Mouse (Mus musculus) CD4-positive, CD25-positive, alpha-beta regulatory T cell, adult 4 months (primary cell): ENCODE data around the gene Sult2b1. TPM values are rescaled to one million over a fixed set of nuclear protein-coding genes. Genes with fewer than 3 reads are reported as not detected.

Source experiments
- ATAC-seq: one replicate; pipeline ENCODE4 v1.8.0; 2017
- polyA plus RNA-seq, 2 experiments: library from polyadenylated mRNA; unstranded; fragments of 100-300 nt; shearing (Covaris generic); gene quantifications; one replicate each; pipeline ENCODE4 v1.2.1; 2017

The Sult2b1 gene
- polyA plus RNA-seq, 2 experiments from 2014 or later: 3.1 to 5.2 TPM

DNA sequence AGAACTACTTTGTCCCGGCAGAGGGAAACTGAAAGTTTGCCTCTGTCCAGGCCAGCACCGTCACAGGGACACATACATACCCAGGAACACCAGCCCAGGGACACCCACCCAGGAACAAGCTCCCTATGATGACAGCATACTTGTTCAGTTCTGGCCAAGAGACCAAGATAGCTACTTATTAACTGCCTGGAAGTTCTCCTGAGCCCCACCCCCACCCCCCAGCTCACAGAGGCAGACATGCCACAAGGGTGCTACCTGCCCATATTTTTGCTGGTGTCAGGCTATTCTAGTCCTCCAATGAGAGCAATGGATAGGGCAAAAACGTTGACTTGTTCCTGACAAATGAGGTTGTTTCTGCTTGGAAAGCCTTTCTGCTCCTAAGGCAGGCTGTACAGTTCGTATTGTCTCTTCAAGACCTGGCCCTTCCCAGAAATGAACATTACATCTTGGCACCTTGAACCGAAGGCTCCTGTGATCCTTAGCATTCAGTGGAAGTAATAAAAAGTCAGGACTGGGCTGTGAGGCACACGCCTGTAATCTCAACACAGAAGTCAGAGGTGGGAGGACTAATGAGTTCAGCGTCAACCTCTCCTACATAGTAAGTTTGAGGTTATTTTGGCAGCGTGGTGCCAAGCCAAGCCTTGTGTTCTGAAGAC, 13.9 kb downstream of the Sult2b1 start:
- ATAC-seq: no peak

DNA sequence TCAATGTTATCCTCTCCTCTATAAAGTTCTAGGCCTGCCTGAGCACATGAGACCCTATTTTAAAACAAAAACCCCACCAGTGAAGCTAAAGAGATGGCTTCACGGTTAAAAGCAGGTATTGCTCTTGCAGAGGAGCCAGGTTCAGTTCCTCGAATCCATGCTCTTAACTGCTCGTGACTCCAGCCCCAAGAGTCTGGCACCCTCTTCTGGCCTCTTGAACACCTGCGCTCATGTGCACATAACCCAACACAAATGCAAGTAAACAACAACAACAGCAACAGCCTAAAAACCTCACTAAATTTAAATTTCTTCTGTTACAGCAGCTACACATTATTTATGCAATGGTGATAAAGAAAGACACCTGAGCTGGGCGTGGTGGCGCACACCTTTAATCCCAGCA, 17.0 kb downstream of the Sult2b1 start:
- no peak for ATAC-seq

DNA sequence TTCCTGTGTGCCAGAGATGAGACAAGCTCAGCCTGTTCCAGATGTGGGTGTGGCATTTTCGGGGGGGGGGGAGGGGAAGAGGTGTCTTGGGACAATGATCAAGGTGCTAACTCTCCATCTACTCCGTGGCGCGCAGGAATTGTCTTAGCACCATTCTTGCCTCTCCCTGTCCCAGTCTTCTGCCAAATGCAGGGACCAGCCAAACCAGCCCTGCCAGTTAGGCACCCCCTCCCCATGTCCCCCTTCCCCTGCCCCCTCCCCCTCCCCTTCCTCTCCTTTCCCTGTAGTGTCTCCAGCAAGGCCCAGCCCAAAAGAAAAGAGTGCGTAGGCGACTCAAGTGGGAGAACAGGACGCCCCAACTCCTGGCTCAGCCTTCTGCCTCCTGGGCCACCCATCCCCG, 17.7 kb downstream of the Sult2b1 start:
- no peak for ATAC-seq

DNA sequence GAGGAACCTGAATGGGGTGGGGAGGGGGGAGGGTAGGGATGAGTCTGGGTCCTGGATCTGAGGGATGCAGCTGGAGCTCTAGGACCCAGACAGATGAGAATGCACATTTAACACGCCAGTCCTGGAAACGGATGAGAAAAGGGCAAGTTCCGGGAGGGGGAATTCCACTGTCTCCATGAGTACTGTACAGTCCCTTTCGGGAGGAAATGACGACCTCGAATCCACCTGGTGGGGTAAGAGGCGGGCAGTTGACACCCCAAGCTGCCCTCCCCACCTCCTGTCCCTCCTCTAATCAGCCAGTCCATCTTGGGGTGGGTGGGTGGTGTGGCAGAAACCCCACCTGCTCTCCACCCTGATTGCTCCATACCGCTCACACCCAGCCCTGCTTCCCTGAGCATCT, 18.5 kb downstream of the Sult2b1 start:
- peak; percentile 96 for ATAC-seq

DNA sequence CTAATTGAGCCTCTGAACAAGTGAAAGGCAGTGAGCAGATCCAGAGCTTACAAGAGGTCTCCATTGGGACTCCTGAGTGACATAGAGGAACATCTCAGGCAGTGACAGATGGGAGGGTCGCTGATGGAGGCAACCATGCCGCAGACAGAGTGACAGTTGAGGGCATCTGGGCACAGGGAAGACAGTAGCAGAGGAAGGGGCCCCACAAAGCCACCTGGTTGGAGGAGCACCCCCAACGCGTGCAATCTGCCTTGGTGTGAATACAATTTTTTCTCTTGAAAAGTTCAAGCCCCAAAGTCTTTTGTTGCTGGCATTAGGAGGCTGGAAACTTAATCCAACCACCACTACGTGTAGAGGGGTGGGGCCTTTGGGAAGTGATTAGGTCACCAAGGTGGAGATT, 24.3 kb downstream of the Sult2b1 start:
- no peak for ATAC-seq

DNA sequence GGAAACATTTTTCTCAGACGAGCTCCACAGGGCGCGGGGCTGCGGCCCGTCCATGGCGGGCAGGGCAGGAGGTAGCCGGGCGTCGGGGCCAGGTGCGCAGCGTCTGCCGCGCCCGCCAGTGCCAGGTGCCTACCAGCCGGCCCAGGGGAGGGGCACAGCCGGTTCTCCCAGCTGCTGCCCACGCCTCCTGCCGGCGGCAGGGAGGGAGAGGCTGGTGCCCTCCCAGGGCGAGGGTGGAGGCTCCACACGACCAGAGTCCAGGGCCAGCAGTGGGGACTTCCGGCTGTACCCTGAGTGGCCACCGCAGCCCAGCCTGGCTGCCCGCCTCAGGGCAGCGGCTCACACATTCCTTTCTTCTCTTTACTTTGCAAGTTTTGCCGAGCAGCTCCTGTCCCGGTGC, 25.1 kb downstream of the Sult2b1 start:
- ATAC-seq: no peak

DNA sequence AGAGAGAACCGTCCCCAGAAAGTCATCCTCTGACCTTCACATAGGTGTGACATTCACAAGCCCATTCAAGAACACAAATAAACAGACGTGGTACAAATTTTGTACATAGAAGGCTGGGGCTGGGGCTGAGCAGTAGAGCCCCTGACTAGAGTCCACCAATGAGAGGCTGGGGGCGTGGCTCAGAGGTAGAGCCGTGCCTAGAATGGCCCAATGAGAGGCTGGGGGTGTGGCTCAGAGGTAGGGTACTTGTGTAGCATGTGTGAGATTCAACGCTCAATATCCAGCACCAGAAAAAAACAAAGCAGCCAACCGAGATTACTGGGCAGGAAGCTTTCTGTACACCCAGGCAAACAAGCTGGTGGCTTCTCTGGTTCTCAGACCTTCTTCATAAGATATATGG, 28.8 kb downstream of the Sult2b1 start:
- ATAC-seq: no peak

DNA sequence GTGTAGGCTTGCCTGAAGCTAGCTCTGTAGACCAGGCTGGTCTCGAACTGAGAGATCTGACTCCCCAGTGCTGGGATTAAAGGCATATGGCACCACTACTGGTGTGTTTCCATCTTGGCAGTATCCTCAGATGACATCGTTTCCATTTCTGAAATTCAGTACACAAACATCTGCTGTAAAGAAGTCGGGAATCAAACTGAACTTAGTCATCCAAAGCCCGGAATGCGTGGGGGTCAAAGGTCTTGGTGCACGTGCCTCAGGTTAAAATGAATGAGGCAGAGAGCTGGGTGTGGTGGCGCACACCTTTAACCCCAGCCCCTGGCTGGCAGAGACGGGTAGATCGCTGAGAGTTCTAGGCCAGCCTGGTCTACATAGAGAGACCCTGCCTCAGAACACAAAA, 34.3 kb downstream of the Sult2b1 start:
- ATAC-seq: no peak

DNA sequence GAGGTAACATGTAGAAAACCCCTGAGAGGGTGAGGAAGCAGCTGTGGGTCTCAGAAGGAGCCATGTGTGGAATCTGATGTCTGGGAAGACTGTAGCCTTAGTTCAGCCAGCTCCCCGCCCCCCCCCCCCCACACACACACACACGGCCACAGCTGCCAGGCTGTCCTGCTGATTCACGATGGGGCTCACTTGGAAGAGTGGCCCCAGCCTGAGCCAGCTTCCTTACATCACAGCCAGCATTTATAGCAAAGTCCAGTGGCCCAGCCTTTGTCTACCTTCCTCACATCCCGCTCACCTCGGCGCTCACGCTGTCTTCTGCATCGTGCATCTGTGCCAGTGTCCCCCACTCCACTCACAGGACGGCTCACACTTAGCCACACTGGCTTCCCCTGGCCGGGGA, 35.1 kb downstream of the Sult2b1 start:
- no peak for ATAC-seq

DNA sequence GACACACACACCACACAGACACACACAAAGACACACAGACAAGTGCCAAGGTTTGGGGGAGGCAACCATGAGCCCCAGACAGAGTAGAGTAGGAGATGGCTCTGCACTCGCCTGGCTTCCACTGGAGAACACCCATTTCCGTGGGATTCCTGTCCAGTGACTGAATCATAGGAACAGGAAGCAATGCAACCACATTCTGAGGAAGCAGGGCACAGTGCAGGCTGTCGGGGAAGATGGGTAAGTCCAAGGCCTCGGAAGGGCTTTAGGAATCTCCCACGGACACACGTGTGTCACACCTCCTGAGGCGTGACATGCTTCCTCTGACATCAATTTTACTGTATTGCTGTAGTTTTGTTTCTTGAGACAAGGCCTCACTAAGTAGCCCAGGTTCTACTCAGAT, 36.4 kb downstream of the Sult2b1 start:
- ATAC-seq: no peak

DNA sequence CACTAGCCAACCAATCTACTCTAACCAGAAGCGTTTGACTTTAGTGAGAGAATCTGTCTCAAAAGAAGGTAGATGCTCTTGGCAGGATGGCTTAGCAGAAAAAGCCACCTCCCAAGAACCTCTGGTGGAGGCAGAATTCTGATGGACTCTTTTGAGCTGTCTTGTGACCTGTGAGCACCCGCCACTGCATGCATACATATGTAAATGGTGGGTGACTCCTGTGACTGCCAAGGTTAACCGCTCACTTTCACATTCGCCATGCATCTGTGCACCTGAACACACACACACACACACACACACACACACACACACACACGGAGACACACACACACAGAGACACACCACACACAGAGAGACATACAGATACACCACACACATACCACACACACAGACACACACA, 37.0 kb downstream of the Sult2b1 start:
- no peak for ATAC-seq

DNA sequence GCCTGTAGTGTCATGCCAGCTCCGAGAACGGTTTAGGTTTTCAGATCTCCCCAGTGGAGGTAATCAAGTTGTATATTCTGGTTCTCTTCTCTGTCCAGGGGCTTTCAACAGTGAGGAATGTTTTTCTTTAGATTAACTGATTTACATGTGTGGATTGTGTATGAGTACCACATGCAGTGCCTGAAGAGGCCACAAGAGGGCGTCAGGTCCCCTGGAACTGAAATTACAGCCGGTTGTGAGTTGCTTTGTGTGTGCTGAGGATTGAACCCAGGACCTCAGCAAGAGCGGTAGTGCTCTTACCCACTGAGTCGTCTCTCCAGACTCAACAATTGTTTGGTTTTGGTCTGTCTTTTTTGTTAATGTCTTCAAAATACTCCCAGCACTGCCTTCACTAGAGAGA, 38.0 kb downstream of the Sult2b1 start:
- no peak for ATAC-seq

DNA sequence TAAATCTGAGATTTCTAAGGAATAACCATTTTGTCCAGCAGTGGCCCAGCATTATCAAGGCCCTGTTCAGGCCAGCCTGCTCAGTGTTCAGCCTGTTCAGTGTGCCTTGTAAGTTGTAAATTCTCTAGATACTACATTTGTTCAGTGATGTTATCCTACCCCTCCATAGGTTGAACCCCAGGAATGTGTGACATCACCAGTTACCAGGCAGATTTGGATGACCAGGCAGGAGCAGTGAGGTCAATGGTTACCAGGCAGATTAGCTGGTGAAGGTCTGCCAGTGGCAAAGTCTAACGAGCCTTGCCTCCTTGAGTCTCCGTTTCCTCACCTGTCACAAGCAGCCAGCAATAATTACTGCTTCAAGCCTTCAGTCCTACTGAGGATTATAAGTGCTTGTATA, 40.1 kb downstream of the Sult2b1 start:
- ATAC-seq: no peak

DNA sequence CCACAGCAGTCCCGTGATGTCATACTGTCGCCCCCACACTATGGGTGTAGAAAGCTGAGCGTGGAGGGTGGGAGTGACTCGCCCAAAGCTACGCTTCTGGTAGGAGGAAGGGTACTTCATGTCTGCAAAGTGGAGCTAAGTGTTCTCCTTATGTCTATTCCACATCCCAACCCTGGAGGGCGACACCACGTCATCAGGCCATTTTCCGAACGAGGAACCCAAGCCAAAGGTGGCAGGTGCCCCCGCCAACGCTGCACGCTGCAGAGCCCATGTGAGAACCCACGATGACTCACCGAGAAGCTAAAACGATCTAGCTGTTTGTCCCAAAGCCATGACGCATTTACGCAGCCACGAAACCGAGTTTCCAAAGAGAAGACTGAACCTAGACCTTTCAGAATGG, 42.1 kb downstream of the Sult2b1 start:
- ATAC-seq: peak; percentile 56

DNA sequence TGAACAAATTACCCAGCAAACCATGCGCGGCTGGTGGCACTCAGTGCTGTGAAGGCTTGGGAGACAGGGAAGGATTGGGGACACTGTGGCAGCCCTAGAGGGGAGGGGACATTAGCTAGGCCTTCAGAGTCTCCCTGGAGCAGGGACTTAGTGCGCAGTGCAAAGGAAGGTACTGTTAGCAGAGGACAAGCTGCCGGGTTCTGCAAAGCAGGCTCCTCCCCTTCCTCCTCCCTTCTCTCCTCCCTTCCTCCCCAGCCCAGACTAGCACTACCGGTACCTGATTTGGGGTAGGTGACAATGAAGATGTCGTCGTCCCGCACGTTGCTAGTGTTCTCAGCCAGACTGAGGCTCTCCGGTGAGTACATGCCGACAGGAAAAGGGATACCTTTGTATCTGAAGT, 42.7 kb downstream of the Sult2b1 start:
- ATAC-seq: peak; percentile 89

DNA sequence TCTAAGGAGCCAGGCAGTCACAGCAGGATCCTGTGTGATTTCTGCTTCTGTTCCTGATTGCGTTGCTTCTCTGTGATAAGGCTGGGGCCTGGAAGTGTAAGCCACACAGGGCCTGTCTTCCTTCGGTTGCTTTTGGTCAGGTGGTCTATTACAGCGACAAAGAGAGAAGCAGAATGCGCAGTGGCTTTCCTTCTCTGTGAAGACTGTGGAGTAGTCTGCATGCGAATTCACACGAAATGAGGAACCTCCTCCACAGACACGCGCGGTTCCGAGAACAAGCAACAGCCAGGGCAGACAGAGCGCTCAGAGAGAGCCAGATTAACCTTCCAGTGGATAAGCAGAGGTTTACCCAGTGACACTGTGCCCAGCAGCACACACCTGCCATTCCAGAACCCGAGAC, 43.2 kb downstream of the Sult2b1 start:
- no peak for ATAC-seq

DNA sequence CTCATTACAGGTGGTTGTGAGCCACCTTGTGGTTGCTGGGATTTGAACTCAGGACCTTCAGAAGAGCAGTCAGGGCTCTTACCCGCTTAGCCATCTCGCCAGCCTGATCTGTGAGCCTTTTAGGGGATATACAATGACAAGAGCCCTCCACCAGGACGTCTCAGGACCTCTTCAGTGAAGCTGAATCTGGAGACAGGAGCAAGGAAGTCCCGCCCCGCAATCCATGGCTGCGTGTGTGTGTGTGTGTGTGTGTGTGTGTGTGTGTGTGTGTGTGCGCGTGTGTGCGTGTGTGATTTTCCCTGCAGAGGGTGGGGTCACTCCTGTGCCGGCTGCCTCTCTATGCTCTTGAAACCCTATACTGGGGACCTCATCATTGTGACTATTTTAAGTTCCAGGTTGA, 44.6 kb downstream of the Sult2b1 start:
- ATAC-seq: no peak

DNA sequence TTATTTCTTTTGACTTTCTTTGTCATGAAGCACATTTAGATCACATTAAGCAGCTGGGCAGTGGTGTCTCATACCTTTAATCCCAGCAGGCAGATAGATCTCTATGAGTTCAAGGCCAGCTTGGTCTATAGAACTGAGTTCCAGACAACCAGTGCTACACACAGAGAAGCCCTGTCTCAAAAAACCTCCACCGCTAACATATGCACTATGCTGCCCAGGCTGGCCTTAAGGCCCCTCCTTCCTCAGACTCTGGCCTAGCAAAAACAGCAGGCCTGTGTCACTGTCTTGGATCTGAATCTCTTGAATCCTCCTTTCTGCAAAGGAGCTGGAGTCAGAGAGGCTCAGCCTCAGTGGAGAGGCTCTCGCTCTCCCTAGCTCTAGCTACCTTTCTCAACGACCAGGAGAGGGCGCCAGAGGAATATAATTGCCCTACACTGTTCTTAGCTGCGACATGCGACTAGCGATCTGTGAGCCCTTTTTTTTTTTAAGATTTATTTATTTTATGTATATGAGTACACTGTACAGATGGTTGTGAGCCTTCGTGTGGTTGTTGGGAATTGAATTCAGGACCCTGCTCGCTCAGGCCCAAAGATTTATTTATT, 45.2 kb downstream of the Sult2b1 start:
- peak; percentile 66 for ATAC-seq

DNA sequence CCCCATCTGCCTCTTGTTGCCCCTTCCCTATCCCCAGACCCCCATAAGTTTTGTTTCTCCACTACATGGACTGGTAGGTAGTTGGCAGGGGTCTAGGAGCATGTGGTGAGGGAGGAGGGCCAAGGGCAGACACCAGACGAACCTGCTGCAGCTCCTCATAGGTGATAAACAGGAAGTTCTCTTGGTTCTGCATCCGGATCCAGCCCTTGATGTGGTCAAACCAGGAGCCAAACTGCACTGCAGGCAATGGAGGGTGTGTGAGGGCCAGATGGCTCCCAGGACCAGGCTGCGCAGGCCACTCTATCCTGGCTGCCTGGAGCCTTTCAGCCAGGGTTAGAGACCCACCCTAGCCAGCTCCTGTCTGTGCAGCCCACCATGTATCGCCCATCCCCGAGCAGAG, 51.0 kb downstream of the Sult2b1 start:
- ATAC-seq: peak; percentile 99

DNA sequence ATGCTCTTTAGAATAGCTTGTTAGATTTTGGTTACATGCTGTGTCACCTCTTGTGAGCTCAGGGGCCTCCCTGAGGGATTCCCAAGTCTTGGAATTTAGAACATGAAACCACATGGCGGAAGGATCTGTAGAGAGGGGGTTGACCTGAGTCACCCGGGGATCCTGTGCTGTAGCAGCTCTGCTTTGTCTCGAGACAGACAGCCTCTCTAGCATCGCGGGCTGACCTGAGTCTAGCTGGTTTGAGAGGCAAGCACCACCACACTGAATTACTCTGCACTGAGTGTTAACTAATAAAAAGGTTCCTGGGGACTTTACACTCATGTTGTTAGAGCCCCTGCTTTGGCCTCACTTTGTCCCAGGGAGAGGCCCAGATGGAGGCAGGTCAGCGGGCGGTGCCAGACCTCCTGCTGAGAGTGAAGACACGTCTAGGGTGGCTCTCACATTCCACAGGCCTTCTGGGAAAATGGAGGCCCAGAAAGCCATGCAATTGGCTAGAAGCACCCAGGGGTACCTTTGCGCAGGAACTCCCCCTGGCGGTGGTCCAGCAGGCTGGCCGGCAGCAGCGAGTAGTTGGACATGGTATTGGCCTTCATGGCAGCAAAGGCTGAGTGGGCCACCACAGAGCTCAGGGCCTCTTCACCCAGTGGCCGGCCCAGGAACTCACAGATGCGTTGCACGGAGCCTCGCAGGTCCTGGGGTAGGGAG, 53.6 kb downstream of the Sult2b1 start:
- no peak for ATAC-seq

DNA sequence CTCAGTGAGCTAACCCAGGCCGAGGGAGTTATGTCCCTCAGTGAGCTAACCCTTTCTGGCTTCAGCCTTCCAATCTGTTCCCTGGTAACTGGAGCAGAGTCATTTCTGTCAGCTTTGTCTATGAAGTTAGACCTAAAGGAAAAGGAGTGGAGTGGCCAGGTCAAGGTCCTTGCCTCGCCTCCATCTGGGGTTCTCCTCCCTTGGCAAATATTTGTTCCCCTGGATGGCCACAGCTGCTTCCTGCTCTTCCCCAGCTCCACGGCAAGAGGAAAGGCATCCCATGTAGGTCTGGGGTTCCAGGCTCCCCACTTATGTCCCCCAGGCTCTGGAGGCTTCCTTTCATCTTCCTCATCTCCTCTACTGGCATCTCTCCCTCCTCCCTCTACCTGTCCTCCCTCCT, 56.8 kb downstream of the Sult2b1 start:
- ATAC-seq: no peak

DNA sequence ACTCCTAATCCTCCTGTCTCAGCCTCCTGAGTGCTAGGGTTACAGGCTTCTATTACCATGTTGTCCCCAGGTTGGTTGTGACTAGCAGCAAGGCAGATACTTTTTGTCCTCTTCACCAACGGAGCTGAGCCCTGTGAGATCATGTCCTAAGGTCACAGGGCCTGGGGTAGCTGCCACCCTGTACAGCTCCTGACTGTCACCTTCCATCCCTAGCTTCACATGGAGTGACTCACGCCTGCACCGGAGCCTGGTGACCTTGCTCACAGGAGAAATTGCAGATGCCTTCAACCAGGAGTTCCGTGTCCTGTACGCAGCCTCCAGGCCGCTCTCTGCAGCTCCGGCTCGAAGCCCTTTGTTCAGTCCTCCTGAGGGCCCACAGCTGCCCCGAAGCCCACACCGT, 58.0 kb downstream of the Sult2b1 start:
- no peak for ATAC-seq

DNA sequence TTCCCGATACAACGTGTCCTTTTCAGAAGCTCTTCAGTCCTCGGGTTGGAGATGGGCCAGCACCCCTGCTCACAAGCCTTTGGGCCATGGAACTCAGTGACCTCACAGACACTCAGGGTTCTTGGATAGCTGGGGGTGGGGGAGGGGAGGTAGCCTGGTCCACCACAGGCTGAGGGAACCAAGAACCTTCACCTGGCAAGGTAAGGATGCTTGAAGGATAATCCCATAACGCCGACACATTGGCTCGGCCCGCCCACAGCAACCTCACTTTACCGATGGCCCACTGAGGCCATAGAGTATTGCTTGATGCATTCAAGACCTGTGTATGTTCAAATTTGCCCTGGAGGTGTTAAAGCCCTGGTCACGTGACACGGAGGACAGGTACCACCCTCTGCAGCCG, 58.8 kb downstream of the Sult2b1 start, which contains the start of gene Spaca4:
Spaca4 (minus strand) TSS at position 101 of the 400 bp plus-strand sequence.
- no peak for ATAC-seq

DNA sequence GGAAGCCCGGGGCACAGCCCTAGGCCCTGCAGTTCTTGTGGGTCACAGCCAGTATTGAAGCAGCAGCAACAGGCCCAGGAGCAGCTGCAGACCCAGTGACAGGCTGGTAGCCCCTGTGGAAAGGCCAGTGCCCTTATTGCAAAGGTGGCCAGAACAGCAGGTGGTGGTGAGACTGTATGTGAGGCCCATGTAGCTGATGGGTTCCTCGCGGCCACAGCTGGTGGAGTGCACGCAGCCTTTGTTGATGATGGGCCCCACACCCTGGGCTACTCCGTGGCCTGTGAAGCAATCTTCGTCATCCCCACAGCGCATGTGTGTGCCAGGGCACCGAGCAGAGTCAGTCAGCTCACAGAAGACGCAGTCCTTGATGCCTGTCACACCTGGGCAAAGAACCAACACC, 59.3 kb downstream of the Sult2b1 start:
- no peak for ATAC-seq
